Mouse (Mus musculus) forebrain, embryonic 10.5 days (tissue): ENCODE results near the gene Ipp. TPM values are rescaled to one million over a fixed set of nuclear protein-coding genes. Genes with fewer than 3 reads are reported as not detected.

Source experiments
- DNase-seq: peaks from one replicate; pipeline ENCODE4 v3.0.0-alpha.2; 2017; ENCODE audit warnings: low spot score; ENCODE audit errors: extremely low spot score
- H3K27ac ChIP-seq: fragments of 300-500 bp; sonication (generic); 2 replicates; pipeline ENCODE4 v1.5.1; 2016; ENCODE audit warnings: mild to moderate bottlenecking
- H3K27me3 ChIP-seq: fragments of 300-500 bp; sonication (generic); 2 replicates; pipeline ENCODE4 v1.6.1; 2016; ENCODE audit warnings: mild to moderate bottlenecking; ENCODE audit not compliant: poor library complexity, severe bottlenecking
- H3K36me3 ChIP-seq: fragments of 300-500 bp; sonication (generic); replicated peaks from 2 replicates; pipeline ENCODE4 v1.6.1; 2016; ENCODE audit warnings: mild to moderate bottlenecking, moderate library complexity
- H3K4me1 ChIP-seq: fragments of 300-500 bp; sonication (generic); 2 replicates; pipeline ENCODE4 v1.6.1; 2016
- H3K4me3 ChIP-seq: fragments of 300-500 bp; sonication (generic); 2 replicates; pipeline ENCODE4 v1.5.1; 2016; ENCODE audit warnings: mild to moderate bottlenecking, moderate library complexity
- H3K9me3 ChIP-seq: fragments of 300-500 bp; sonication (generic); 2 replicates; pipeline ENCODE4 v1.6.1; 2016; ENCODE audit warnings: mild to moderate bottlenecking, moderate library complexity
- WGBS: fragments of 180-500 bp; shearing (Covaris S2); methylation state at CpG from one replicate; pipeline ENCODE4 v1.1.7; 2016; 5-methylcytosine and 5-hydroxymethylcytosine counted together
- polyA plus RNA-seq: library from polyadenylated mRNA; unstranded; fragments of >200 nt; fragmentation: Nextera tagmentation; extraction: Ambion mirVana; gene quantifications from 2 replicates; pipeline ENCODE4 v1.2.1, GENCODE M21; 2016

Gene Ipp
- polyA plus RNA-seq, 1 experiment from 2014 or later = 22.9 TPM

DNA sequence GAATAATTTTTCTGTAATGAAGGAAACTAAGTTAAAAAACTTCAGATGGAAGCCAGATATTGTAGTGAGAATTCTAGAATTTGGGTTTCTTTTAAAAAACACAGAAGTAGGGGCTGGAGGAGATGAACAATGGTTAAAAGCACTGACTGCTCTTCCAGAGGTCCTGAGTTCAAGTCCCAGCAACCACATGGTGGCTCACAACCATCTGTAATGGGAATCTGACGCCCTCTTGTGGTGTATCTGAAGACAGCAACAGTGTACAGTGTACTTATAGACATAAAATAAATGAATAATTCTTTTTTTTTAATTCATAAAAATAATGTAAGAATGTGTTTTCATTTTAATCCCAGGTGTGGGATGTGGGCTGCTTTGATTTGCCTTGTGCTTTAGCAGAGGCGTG is 23.8 kb downstream of the Ipp start:
- 63% methylated on average over 2 of the region's 2 CpGs for whole genome bisulfite sequencing
- no peaks in the 10 kb centered on the region for H3K4me1 ChIP-seq
- no peaks in the 10 kb centered on the region for H3K27me3 ChIP-seq
- H3K36me3 ChIP-seq = peaks cover 42% of the 10 kb centered on the region
- H3K27ac ChIP-seq = no peak overlapping the region
- H3K4me3 ChIP-seq = no peak overlapping the region
- no peak for DNase-seq
- no peaks in the 10 kb centered on the region for H3K9me3 ChIP-seq

DNA sequence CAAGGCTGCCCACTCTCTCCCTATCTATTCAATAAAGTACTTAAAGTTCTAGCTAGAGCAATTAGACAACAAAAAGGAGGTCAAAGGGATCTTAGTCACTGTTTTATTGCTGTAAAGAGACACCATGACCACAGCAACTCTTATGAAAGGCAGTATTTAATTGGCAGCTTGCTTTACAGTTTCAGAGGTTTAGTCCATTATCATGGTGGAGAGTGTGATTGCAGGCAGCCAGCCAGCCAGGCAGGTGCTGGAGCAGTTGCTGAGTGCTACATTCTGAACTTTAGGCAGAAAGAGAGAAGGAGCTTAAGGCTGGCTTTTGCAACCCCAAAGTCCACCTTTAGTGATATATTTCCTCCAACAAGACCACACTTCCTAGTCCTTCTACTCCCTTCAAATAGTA is 29.0 kb downstream of the Ipp start:
- no peak overlapping the region for H3K4me3 ChIP-seq
- no peak for DNase-seq
- H3K27me3 ChIP-seq = no peaks in the 10 kb centered on the region
- H3K27ac ChIP-seq = no peak overlapping the region
- H3K36me3 ChIP-seq = peaks cover 34% of the 10 kb centered on the region
- no peaks in the 10 kb centered on the region for H3K9me3 ChIP-seq
- H3K4me1 ChIP-seq = no peaks in the 10 kb centered on the region

DNA sequence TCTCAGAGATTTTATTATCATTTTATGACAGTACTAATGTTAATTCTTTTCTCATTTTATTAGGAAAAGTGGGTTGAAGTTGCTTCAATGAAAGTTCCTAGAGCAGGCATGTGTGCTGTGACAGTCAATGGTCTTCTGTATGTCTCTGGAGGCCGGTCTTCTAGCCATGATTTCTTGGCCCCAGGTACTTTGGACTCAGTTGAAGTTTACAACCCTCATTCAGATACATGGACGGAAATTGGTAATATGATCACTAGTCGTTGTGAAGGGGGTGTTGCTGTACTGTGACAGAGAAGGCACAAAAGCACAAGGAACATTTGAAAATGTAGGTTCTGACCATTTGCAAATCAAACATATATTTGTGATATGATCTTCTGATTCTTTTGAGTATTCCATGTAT is 30.4 kb downstream of the Ipp start:
- WGBS = 93% methylated on average over 3 of the region's 3 CpGs
- no peak for DNase-seq

DNA sequence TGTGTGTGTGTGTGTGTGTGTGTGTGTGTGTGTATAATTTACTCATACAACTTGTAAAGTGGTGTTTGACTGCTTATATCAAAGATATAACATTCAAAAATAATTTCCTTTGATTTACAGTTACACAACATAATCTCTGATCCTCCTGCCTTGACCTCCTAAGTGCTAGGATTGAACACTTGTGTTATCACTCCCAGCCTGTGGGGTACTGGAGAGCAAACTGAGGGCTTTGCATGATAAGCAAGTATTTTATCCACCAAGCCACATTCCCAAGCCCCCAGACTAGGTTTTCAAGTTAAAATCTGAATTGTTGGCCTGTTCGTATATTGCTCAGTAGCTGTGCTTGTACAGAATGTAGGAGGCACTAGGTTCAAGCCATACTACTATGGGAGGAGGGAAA is 43.1 kb downstream of the Ipp start:
- H3K36me3 ChIP-seq = peaks cover 30% of the 10 kb centered on the region
- no peak for DNase-seq
- WGBS = 88% methylated on average over 1 of the region's 1 CpGs
- 0 out of 2 replicates have a peak, but pooled peaks cover 5% of the 10 kb centered on the region for H3K4me1 ChIP-seq
- H3K9me3 ChIP-seq = no peaks in the 10 kb centered on the region
- H3K27ac ChIP-seq = no peak overlapping the region
- H3K4me3 ChIP-seq = no peak overlapping the region
- H3K27me3 ChIP-seq = no peaks in the 10 kb centered on the region

More for the DNA sequence above, 30.4 kb downstream of the Ipp start:
- no peak overlapping the region for H3K27ac ChIP-seq
- no peaks in the 10 kb centered on the region for H3K9me3 ChIP-seq
- H3K4me1 ChIP-seq = no peaks in the 10 kb centered on the region
- no peak overlapping the region for H3K4me3 ChIP-seq
- no peaks in the 10 kb centered on the region for H3K27me3 ChIP-seq
- peaks cover 32% of the 10 kb centered on the region for H3K36me3 ChIP-seq

DNA sequence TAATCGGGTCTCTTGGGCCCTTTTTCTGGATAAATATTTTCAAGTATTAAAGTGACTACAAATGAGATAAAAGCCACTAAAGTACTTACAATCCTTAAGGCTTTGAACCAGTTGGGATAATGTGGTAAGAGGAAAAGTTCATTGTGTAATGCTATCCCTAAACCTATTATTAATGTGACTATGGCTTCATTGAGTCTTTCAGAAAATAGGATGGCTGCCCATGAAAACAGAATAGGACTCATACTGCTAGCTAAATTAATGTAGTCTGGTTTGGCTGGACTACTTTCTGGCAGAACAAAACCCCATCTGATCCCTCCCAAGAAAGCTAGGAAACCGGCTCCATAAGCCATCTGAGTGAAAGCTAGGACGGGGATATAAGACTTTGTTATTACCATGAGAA is 45.7 kb downstream of the Ipp start:
- Histone ChIP-seq H3K4me3 (no peak overlapping the region), H3K36me3 (peaks cover 30% of the 10 kb centered on the region), H3K9me3 (no peaks in the 10 kb centered on the region), H3K27me3 (no peaks in the 10 kb centered on the region), H3K27ac (no peak overlapping the region), H3K4me1 (peaks cover 13% of the 10 kb centered on the region)
- DNase-seq = no peak
- WGBS = 84% methylated on average over 3 of the region's 3 CpGs

DNA sequence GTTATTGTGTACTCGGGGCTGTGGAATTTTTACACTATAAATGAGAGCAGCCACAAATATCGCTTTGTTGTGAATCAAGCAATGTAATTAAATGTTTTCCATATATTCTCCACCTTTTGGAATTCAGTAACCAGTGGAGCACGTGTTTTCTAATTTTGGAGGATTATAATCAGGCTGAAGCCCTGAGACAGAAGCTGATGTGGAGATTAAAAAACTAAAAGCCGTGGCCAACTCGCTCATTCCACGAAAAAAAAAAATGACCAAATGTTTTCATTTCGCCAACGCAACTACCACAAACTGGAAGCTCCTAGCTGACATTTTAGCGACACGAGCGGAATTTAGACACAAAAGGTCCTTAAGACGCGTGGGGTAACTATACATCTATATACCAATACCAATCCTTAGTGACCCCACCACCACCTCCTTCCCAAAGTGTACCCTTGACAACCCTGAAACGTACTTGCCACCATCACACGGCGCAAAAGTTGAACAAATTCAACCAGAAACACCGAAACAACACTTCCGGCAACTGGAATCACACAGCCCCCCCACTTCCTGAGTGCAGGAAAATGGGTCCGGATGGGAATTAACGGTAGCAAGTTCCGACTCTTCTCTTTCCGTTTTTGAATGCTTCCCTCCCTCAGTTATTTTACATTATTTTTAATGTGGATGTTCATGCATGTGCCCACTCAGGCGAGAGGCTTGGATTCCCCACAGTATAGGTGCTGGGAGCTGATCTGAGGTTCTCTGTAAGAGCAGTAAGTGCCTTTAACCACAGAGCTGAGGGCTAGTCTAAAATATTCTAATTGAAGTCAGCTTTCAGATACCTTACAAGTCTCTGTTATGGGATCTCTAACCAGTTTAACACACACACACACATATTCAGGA is 48.3 kb downstream of the Ipp start, which contains the start of gene Tmem69:
TSS of gene Tmem69 (minus strand) at position 524 of the 888 bp plus-strand sequence.
- Histone ChIP-seq H3K27ac (peak within 1 kb of the TSS; percentile 94), H3K9me3 (no peaks in the 10 kb centered on the region), H3K36me3 (peaks cover 35% of the 10 kb centered on the region), H3K27me3 (no peaks in the 10 kb centered on the region), H3K4me3 (peak within 1 kb of the TSS; percentile 92), H3K4me1 (peaks cover 25% of the 10 kb centered on the region)
- WGBS = 4% methylated on average over 23 of the region's 23 CpGs
- peak; percentile 75 for DNase-seq

DNA sequence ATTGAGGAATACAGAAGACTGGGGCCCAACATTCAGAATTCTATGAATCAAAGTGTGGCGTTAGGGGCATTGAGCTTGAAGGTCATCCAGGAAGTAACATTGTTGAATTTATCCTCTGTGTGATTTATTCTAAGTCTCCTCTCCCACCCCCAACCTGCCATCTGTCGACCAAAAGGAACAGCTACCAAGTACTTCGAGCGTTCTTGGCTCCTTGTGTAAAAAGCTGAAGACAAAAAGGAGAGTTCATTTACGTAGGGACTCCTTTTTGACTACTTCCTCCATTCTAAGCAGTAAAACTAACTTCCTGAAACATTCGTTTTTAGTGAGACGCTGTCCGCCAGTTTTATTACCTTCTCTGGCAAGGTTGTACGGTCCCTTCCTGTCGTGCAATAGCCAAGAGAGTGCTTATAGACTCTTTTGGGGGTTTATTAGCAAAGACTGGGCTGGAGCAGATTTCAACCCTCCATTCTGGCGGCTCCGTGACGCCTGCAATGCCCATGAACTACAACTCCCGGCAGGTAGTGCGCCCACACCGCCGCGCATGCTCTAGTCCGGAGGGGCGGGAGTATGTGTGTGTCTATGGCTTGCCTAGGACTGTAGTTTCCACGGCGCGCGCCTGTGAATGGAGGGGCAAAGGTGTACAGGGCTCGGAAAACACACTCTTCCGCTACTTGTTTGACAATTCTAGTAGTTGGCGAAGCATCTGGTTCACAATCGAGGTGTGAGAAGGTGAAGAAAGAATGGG is 49.4 kb downstream of the Ipp start:
- Histone ChIP-seq H3K4me3 (peak overlapping the region; percentile 92), H3K27ac (peak overlapping the region; percentile 94), H3K36me3 (peaks cover 35% of the 10 kb centered on the region), H3K9me3 (no peaks in the 10 kb centered on the region), H3K27me3 (no peaks in the 10 kb centered on the region), H3K4me1 (peaks cover 25% of the 10 kb centered on the region)
- DNase-seq = peak; percentile 93
- WGBS = under 1% methylated on average over 28 of the region's 28 CpGs

DNA sequence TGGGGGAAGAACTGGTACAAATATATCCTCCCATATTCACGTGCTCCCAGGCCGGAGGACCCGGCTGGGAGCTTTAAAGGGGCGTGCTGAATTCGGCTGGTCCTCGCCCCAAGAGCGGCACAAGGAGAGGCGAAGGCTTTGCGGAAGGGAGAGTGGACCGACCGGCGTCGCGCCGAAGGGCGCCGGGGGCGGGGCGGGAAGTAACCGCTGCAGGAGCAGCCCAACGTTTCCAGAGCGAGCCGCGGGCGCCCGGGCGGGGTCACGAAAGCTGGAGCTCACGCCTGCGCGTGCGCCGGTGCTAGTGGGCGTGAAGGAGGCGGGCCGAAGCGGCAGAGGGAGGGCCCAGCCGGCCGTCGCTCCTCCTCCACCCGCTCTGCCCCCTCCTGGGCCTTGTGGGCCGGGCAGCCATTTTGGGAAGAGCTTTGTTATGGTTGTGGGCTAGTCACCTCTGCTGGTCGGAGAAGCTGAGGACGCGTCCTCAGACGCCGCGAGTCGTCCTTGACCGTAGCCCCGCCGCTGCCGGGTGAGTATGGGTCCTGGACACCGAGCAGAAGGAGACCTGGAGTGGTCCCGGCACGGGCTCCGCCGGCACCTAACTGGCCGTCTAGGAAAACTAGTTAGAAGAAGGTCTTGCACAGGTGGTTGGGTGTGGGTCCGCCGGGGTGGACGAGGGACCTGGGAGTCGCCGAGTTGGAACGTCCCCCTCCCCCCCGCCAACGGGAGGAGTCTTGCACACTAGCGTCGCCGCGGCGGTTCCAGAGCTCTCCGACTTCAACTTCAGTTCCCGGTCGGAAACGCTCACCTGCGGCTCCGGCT is 50.2 kb downstream of the Ipp start, which contains the start of gene Gpbp1l1:
TSS of gene Gpbp1l1 (plus strand) at position 353 of the 816 bp plus-strand sequence.
- peak within 1 kb of the TSS; percentile 94 for H3K27ac ChIP-seq
- no peaks in the 10 kb centered on the region for H3K9me3 ChIP-seq
- DNase-seq = peak; percentile 98
- no peaks in the 10 kb centered on the region for H3K27me3 ChIP-seq
- H3K4me3 ChIP-seq = peak within 1 kb of the TSS; percentile 92
- under 1% methylated on average over 78 of the region's 78 CpGs for WGBS
- H3K4me1 ChIP-seq = peaks cover 25% of the 10 kb centered on the region
- peaks cover 39% of the 10 kb centered on the region for H3K36me3 ChIP-seq

DNA sequence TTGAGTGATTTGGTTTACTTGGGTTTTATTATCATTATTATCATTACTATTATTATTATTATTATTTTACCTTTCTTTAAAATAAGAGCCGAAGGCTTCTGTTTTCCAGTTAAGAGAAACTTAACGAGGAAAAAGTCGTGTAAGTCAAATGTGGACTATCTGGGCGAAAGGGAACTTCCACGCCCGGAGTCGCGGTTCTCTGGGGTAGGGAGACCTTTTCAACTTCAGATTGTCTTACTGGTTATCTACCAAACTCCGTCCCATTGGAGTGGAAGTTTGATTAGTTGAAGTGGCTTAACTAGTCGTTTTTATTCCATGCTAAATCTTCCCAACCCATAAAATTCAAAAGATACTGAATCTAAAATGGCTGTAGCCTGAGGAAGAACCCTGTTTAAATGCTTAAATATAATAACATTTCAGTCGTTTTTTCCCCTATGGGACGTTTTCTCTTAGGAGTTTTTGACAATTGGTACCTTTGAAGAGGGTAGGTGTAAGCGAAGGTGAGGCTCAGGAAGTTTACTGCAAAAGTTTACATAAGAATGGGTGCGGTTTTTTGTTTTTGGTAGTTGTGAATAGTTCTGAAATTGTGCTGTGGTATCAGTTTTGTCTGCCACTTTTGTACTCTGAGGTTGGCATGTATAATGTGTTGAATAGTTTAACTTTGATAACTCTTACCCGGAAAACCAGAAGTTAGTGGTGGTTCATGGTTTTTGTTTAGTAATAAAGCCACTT is 51.0 kb downstream of the Ipp start:
- Histone ChIP-seq H3K36me3 (peaks cover 36% of the 10 kb centered on the region), H3K4me3 (peak overlapping the region; percentile 92), H3K4me1 (peaks cover 25% of the 10 kb centered on the region), H3K27me3 (no peaks in the 10 kb centered on the region), H3K9me3 (no peaks in the 10 kb centered on the region), H3K27ac (peak overlapping the region; percentile 94)
- DNase-seq = no peak
- WGBS = 6% methylated on average over 15 of the region's 15 CpGs
